Mouse (Mus musculus) spleen, embryonic (tissue): ENCODE data around the gene Tsga13.

Source experiments
- CTCF ChIA-PET: fragments of 350-600 bp; sonication (Branson Sonifier 250); formaldehyde crosslinking; loops from one replicate; lab custom pipeline; 2022; lab: Charles Lee

Tsga13 gene

DNA sequence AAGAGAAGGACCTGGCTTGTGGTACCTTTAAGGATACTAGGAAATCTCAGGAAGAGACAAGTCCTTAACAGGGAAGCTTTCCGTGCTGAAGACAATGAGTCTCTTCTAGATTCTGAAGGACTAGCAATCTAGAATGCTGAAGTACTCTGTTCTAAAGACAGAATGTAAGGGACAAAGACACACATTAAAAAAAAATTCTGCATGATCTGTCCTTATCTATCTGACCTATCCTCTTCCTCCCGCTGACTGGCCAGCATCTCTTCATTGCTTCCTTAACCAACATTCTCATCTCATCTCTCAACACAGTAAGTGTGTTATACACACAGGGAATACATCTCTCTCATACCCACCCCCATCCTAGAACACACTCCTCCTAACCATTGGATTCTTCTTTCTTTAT lies at the start of gene Tsga13:
TSS of gene Tsga13 (minus strand) at position 101 of the 400 bp plus-strand sequence.
- CTCF ChIA-PET: interaction anchor here (0.6 kb wide), 1 partner anchor 237 kb away, joined by 3 read pairs; no protein-coding TSS in a partner anchor

DNA sequence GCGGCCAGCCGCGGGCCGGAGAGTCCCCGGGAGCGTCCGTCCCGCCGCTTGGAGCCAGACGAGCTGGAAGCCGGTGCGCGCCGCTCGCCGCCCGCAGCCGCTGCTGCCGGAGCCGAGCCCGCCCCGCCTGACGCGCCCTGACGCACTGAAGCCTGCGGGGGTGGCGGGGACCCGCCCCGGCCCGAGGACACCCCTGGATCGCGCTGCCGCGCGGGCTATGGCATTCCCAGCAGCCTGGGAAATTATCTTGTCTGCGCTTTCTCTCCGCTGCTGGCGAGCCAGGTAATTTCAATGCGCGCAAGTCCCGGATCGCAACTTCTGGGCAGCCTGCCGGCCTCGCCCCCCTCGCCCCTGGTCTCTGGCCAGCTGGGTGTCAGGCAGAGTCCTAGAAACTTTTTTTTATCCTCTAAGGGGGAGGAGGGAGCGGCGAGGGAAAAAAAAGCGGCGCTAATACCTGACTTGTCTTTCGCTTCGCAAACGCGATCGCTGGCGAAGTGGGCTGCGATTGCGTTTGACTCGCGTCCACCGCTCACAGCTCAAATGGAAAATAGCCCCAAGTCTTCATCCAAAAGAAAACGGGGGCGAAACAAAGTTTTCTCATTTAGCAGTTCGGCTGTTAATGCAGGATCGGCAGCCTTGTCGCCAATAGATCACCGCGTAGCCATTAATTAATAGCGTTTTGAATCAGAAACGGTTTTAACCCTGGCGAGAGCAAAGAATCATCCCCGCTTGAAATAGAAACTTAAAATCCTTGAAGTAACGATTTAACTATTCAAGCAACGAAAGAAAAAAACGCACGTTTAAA lies 43.6 kb upstream of the Tsga13 start, which contains the start of gene Klf14:
TSS of gene Klf14 (minus strand) at position 343 of the 805 bp plus-strand sequence.
- CTCF ChIA-PET: interaction anchor here (0.6 to 1.2 kb wide), 2 partner anchors 24 to 1543 kb away, joined by 3 to 5 read pairs; no protein-coding TSS in a partner anchor

DNA sequence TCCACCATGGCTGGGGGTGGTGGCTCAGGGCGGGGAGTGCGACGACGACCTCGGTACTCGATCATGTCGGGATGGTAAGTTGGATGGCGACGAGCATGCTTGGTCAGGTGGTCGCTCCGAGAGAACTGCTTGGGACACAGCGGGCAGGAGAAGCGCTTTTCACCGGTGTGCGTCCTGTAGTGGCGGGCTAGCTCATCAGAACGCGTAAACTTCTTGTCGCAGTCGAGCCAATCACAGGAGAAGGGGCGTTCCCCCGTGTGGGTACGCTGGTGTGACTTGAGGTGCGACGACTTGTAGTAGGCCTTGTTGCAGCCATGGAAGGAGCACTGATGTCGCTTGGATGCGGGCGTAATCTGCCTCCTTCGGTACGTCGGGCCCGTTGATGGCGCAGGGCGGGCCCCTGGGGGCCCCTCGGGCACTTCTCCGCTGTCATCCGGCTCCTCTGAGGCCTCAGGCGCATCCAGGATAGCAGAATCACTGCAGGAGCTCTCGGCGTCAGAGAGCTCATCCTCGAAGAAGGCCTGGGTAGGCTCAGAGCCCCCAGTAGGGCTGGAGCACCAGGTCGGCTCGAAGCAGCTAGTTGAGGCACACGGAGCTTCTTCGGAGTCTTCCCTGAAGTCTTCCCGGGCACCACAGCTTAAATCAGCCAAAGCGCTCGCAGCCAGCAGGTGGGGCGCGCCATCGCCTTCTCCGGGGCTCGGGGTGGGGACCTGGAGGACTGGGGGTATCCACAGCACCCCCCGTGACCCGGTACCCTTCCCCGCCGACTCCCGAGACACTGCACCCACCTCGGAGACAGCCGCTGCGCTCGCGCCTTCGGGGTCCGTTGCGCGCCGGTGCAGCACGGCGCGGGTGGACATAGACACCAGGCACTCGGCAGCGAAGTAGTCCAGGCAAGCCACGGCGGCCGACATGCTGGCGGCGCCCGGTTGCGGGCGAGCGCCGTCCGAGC lies 42.7 kb upstream of the Tsga13 start:
- CTCF ChIA-PET: interaction anchor here (0.6 to 1.2 kb wide), 2 partner anchors 25 to 1542 kb away, joined by 3 to 5 read pairs; no protein-coding TSS in a partner anchor

DNA sequence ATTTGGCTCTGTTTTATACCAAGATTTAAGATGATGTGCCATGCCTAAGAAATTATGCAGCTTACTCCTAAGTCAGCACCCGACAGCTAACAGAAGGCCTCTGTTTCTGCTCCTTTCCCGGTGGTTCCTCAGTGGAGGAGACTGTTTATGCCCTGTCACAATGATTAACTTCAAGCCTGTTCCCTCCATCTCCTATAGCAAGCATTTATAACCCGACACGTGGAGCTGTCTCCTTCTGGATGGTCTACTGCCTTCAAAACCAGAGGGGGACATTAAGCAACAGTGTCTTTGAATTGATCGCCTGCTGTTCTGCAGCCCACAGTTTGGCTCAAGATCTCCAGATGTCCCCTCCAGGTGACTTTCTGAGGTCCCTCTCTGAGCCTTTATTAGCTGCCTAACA lies 23.9 kb upstream of the Tsga13 start:
- CTCF ChIA-PET: no interaction called here

DNA sequence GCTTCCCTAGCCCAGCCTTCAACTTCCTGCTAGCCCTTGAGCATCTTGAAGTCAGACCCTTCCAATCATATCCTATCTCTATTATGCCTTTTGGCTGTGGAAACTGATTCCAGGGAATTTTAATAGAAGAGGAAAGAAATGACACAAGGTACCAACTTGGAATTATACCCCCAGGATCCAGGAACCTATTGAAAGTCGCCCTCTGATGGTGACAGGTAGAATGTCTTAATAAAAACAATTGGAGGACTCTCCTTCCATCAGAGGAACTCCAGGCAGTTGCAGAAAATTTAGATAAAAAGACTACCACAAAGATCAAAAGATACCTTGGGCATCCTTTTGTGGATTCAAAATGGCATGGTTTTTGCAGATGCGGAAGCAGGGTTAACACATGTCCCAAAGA lies 7.4 kb upstream of the Tsga13 start:
- CTCF ChIA-PET: interaction anchor here (0.6 kb wide), 1 partner anchor 15 kb away, joined by 3 read pairs; no protein-coding TSS in a partner anchor

DNA sequence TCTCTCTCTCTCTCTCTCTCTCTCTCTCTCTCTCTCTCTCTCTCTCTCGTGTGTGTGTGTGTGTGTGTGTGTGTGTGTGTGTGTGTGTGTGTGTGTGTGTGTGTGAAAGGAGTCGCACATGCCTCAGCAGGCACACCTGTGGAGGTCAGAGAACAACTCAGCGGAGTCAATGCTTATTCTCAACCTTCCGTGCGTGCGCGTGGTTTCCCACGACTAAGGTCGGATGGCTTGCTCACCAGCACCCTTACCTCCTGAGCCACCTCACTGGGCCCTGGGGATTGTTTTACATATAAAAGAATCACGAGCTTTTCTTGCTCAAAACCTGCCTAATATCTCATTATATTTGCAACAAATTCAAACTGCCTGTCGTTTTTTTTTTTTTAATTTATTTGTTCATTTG lies 6.5 kb upstream of the Tsga13 start:
- CTCF ChIA-PET: no interaction called here

DNA sequence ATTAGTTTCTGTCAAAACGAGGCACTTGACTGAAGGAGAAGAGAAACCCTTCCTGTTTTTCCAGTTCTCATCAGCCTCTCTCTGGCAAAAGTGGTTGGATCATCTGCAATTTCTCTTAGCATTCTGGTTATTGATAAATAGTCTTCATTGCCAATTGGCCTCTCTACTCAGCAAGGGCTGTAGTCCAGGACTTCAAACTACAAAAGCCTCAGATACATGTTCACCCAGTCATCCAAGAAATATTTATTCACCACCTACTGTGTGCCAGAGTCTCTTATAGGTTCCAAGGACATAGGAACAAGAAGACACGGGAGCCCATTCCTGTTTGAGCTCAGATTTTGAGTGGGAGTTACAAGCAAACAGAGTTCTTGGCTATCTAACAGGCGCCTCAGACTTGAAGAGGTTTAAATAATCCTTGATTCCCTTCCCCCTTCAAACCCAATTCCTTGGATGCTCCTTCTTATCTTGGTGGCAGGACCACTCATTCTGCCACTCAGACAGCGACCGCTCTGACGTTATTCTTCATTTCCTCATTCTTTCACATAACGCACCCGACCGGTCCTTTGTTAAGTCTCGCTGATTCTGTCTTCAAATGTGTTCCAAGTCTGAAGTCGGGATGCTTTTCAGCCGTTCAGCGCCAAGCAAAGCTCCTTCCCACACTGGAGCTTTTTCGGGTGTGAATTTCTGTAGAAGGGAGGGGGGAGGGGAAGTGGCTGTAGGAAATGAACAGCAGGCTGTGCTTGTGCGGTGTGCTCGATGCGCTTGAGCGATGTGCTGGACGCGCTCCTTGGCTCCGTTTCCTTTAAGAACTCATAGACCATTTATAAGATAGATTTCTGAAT lies 5.7 kb upstream of the Tsga13 start:
- CTCF ChIA-PET: interaction anchor here (0.6 to 0.7 kb wide), 3 partner anchors 23 to 91 kb away, joined by 4 to 6 read pairs (median 5); no protein-coding TSS in a partner anchor

DNA sequence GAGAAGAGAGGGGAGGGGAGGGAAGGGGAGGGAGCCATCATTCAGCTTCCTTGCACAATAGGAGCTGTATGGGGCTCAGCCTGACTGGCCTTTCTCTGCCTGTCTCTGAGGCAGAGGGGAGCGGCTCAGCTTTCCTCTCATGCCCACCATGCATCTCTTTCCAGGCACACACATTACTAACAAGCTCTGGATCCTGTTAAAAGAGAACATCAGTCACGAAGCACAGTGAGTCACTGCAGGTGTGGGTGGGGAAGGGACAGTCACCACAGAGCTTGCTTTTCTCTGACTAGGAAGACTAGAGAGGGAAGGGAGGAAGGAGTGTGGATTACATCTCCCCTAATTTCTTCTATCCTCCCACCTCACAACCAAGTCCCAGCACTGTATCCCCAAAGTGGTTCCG lies 7.4 kb downstream of the Tsga13 start:
- CTCF ChIA-PET: interaction anchor here (0.6 kb wide), 1 partner anchor 15 kb away, joined by 3 read pairs; no protein-coding TSS in a partner anchor

DNA sequence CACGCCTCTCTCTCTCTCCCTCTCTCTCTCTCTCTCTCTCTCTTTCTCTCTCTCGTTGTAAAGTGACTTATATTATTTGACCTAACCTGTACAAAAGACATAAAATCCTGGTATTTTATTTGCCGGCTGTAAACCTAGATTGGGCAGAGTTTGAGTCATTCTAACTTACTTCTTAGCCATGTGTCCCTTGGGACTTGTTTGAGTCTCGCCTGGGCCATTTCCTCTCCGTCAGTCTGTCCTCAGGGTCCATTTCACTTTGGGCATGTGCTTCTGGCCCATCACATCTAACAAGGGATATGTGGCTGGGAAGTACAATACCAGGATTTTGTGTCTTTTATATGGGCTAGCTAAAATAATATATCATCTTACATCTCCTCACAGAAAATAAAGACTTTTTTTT lies 10.5 kb downstream of the Tsga13 start:
- CTCF ChIA-PET: no interaction called here

DNA sequence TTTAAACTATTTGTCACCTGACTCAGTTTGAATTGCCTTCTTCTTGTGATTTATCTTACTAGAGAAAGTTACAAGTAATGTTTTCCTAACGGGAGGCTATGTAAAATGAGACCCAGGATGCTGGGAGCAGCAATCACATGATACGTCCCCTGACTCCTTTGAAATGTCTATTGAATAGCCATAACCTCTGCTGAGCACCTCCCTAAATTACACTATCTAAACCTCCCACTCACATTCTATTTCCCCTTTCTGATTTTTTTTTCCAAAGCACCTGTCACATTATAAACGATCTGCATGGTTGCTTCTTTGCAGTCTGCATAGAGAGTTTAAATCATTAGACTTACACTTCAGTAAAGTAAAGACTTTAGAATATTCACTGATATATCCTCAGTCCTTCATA lies 11.3 kb downstream of the Tsga13 start:
- CTCF ChIA-PET: no interaction called here

DNA sequence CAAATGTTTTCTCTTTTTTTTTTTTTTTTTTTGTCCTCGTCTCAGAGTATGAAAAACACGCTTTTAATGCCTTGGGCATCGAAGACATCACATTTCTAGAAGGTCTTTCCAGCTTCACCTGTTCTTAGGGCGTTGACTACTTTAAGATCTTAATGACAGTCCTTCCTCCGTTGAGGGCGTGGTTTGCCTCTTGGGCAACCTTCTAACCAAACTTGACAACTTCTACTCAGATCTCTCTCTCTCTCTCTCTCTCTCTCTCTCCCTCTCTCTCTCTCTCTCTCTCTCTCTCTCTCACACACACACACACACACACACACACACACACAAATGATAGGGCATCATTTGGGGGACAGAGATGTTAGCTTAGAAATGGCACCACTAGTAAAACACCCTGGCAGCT lies 17.9 kb downstream of the Tsga13 start:
- CTCF ChIA-PET: interaction anchor here (0.6 kb wide), 2 partner anchors 24 to 1643 kb away, joined by 4 to 5 read pairs; no protein-coding TSS in a partner anchor

DNA sequence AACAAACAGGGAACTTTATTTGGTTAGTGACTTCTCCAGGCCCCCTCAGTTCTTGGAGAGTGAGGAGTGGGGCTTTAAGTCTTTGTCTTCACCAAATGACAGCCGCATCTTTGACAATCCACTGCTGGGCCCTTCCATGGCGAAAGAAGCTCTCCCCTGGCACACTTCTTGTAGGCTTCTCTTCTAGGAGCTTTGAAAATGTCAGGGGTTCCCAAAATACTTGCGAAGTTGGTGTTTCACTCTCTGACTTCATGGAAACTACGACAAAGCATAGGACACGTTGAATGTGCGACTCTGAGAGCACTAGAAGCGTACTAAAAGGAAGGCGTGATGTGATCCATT lies 18.4 kb downstream of the Tsga13 start:
- CTCF ChIA-PET: no interaction called here

DNA sequence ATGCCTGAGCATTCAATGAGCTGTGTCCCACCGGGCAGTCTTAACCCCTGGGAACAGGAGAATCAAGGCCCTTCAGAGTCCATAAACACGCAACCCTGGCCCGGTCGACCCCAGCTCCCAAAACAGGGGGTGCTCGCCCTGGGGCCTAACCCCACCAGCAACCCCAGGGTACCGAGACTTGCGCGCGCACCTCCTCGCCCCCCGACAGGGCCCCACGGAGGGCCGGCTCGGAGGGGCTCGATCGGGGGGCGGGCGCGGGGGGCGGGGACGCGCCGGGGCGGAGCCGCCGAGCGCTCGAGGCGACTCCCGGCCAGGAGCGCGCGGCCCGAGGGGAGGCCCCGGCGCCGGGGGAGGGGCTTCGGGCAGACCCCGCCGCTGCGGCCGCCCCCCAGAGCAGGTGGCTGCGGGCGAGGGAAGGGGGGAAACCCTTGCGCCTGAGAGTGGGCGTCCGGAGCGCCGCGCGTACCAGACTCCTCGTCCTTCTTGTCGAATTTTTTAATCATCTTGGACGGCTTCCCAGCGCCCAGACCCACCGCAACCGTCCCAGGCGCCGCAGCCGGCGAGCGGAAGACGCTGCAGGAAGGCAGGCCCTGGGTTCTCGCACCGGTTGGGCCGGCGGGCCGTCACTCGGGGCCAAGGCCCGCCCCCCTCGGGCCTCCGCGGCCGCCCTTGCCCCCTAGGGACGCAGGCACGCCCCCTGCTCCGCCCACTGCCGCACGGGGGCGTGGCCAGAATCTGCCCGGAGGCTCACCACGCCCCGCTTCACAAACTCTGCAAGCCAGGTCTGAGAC lies 19.0 kb downstream of the Tsga13 start, which contains the start of gene Copg2:
TSS of gene Copg2 (minus strand) at position 600 of the 791 bp plus-strand sequence.
- CTCF ChIA-PET: interaction anchor here (0.6 to 0.9 kb wide), 2 partner anchors 25 to 76 kb away, joined by 5 to 23 read pairs; no protein-coding TSS in a partner anchor

DNA sequence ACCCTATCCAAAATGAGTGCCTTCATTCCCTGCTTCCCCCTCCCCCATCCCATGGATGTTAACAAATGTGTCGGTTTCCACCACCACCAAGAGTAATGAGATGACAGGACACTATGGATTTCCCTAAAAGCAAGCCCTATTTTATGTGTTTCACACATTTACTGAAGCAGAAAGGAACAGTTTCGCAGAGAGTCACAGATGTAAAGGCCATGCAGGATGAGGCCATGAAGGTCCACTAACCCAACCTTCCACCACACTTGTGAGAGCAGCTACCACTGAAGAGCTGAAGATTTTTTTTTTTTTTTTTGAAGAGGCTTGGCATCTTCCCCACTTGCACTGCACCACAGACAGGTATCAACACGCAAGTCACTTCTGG lies 19.6 kb downstream of the Tsga13 start:
- CTCF ChIA-PET: interaction anchor here (0.6 to 0.9 kb wide), 2 partner anchors 25 to 77 kb away, joined by 5 to 23 read pairs; no protein-coding TSS in a partner anchor

DNA sequence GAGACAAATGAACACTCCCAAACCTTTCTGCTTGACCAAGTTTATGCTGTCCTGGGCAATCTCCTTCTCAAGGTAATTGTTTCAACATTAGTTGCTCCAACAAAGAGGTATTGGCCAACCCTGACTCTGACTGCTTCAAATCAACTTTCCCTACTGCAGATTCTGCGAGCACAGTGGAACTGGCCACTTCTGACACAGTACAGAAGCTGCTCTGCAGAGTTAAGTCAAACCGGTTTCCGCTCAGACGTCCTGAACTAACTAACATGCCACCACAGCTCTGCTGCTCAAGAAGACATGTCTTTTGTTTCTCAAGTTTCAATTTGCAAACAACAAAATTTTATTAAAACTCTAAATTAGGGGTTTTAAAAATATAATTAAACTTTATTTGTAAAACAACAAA lies 22.3 kb downstream of the Tsga13 start:
- CTCF ChIA-PET: no interaction called here

DNA sequence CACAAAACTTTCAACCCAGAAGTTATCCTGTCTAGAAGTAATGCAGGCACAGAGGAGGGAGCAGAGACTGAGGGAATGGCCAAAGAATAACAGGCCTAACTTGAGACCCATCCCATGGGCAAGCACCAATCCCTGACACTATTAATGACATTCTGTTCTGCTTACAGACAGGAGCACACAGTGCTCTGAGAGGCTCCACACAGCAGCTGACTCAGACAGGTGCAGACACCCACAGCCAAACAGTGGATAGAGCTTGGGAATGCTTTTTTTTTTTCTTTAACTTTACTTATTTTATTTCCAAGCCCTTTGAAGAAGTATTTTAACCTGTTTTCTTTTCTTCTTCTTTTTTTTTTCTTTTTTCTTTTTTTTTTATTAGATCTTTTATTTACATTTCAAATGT lies 23.6 kb downstream of the Tsga13 start:
- CTCF ChIA-PET: no interaction called here

DNA sequence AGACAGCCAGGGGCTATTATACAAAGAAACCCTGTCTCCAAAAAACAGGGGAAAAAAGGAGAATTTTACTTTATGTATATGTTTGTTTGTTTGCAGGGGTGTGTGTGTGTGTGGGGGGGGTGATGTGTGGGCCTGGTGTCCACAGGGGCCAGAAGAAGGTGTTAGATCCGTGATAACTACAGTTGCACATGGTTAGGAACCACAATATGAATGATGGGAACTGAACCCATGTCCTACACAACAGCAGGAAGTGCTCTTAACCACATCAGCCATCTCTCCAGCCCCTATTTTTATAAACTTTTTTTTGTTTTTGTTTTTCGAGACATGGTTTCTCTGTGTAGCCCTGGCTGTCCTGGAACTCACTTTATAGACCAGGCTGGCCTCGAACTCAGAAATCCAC lies 30.5 kb downstream of the Tsga13 start:
- CTCF ChIA-PET: no interaction called here

DNA sequence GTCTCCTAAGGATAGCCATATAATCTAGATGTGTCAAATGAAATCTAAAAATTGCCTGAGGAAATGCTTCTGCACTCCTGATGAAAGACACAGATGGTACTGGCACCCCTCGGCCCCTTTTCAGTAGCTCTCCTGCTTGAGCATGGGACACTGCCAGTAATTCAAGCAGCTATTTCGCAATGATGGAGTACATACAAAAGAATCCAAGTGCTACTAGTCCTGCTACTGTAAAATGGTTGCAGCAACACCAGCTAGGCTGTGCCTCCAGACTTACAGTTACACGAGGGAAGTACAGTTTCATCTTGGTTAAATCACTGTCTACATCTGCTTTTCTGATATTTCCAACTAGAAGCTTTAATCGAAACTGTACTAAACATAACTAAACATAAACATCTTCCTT lies 31.9 kb downstream of the Tsga13 start:
- CTCF ChIA-PET: no interaction called here

DNA sequence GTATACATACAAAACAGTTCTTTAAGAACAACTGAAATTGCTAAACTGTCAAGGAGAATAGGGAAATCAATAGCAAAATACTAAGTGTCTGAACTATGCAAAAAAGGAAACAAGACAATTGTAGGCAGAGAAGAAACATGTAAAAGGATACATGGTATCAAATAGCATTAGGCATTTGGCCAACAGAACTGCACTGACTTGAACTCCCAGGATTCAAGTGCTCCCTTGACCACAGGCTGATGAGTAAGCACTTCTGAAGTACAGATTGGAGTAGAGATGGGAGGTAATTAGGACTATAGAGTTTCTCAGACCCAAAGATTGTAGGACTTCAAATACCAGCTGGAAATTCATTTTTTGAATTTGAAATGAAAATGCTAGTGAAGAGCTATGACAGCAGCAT lies 38.7 kb downstream of the Tsga13 start:
- CTCF ChIA-PET: no interaction called here

DNA sequence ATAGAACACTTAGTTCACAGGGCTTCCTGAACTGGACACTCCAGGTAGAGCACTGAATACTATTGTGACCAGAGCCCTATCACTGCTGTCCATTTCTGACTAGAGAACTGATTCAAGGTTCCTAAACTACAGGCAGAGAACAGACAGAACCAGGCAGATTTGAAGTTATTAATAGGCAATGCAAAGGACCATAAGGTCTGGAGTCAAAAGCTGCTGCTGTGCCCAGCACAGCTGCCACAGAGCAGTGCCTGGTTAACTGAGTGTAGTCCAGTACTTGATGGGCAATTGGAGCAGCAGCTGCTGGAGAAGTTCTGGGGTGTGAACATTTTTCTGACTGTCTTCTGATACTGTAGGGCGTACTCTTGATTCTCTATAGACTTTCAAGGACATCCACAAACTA lies 48.9 kb downstream of the Tsga13 start:
- CTCF ChIA-PET: interaction anchor here (0.6 kb wide), 1 partner anchor 15 kb away, joined by 3 read pairs; no protein-coding TSS in a partner anchor
